Mouse (Mus musculus) limb, embryonic 13.5 days (tissue): ENCODE results near the gene Gm42688. TPM values are rescaled to one million over a fixed set of nuclear protein-coding genes. Genes with fewer than 3 reads are reported as not detected.

ENCODE experiments used
- ATAC-seq: fragments of 200-750 bp; cut with Nextera tagmentation; 2 replicates; pipeline ENCODE4 v1.8.0; 2017; ENCODE audit warnings: low read depth, moderate number of reproducible peaks, moderate TSS enrichment; ENCODE audit not compliant: low FRiP score
- H3K27ac ChIP-seq: fragments of 300-500 bp; sonication (generic); 2 replicates; pipeline ENCODE4 v1.5.1; 2015; ENCODE audit warnings: inconsistent platforms, mild to moderate bottlenecking, moderate library complexity
- H3K27me3 ChIP-seq: fragments of 300-500 bp; sonication (generic); 2 replicates; pipeline ENCODE4 v1.6.1; 2015; ENCODE audit warnings: mild to moderate bottlenecking, inconsistent platforms
- H3K36me3 ChIP-seq: fragments of 300-500 bp; sonication (generic); 2 replicates; pipeline ENCODE4 v1.6.1; 2015; ENCODE audit warnings: inconsistent platforms, mild to moderate bottlenecking, moderate library complexity
- H3K4me1 ChIP-seq: fragments of 300-500 bp; sonication (generic); 2 replicates; pipeline ENCODE4 v1.6.1; 2015; ENCODE audit warnings: inconsistent platforms
- H3K4me2 ChIP-seq: fragments of 300-500 bp; sonication (generic); replicated peaks from 2 replicates; pipeline ENCODE4 v1.6.1; 2015; ENCODE audit warnings: inconsistent platforms, mild to moderate bottlenecking, moderate library complexity
- H3K4me3 ChIP-seq: fragments of 300-500 bp; sonication (generic); 2 replicates; pipeline ENCODE4 v1.5.1; 2015; ENCODE audit warnings: moderate library complexity, mild to moderate bottlenecking, inconsistent platforms
- H3K9ac ChIP-seq: fragments of 300-500 bp; sonication (generic); 2 replicates; pipeline ENCODE4 v1.6.1; 2015; ENCODE audit warnings: mild to moderate bottlenecking, inconsistent platforms
- H3K9me3 ChIP-seq: fragments of 300-500 bp; sonication (generic); 2 replicates; pipeline ENCODE4 v1.6.1; 2016; ENCODE audit warnings: inconsistent platforms
- WGBS: fragments of 180-500 bp; shearing (Covaris S2); methylation state at CpG from one replicate; pipeline ENCODE4 v1.1.7; 2015; 5-methylcytosine and 5-hydroxymethylcytosine counted together
- polyA plus RNA-seq: library from polyadenylated mRNA; unstranded; fragments of >200 nt; fragmentation: Nextera tagmentation; extraction: Ambion mirVana; gene quantifications from 2 replicates; pipeline ENCODE4 v1.2.1, GENCODE M21; 2015

Gene Gm42688
- polyA plus RNA-seq, 1 experiment from 2014 or later, result 2.8 TPM

DNA sequence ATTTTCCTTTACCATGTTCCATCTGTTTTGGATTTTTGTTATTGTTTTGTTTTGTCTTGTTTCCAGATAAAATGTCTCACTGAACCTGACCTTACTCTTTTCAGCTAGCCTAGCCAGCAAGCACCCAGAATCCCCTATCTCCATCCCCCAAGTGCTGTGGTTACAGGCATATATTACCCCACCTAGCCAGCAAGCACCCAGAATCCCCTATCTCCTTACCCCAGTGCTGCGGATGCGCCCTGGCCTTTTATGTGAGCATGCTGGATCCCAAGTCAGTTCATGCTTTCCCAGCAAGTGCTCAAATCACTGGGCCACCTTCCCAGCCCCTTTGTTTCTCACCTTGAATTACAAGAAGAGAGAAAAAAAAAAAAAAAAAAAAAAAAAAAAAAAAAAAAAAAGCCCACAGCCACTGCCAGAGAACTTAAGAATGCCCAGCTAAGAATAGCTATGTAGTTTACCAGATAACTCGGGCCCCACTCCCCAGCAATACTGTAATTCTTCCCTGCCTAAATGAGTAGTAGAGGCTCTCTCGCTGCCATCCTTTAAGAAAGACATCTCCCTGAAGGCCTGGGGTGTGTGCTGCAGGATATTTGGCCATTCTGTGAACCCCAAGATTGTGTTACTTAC is 10.2 kb downstream of the Gm42688 start:
- WGBS, result 86% methylated on average over 4 of the region's 4 CpGs
- H3K36me3 ChIP-seq, result peaks cover 12% of the 10 kb centered on the region; the same call in 1 of the 2 replicates

GRCm38 (mm10) chr6:83115011-83115671 is 13.7 kb downstream of the Gm42688 start, which contains the start of gene Mogs:
Mogs (plus strand) TSS chr6:83115496.
- peak; percentile 90 for ATAC-seq
- peak within 1 kb of the TSS; percentile 92 for H3K9ac ChIP-seq
- H3K4me2 ChIP-seq, result peak within 1 kb of the TSS; percentile 93
- WGBS, result 1% methylated on average over 53 of the region's 58 CpGs
- H3K9me3 ChIP-seq, result no peaks in the 10 kb centered on the region
- peak within 1 kb of the TSS; percentile 74 for H3K27ac ChIP-seq
- H3K4me1 ChIP-seq, result peaks cover 34% of the 10 kb centered on the region
- H3K4me3 ChIP-seq, result peak within 1 kb of the TSS; percentile 90
- H3K27me3 ChIP-seq, result no peaks in the 10 kb centered on the region
- H3K36me3 ChIP-seq, result peaks cover 42% of the 10 kb centered on the region

More for the DNA sequence above, 10.2 kb downstream of the Gm42688 start:
- ATAC-seq, result no peak
- Histone ChIP-seq H3K4me2 (no peak overlapping the region), H3K4me3 (no peak overlapping the region), H3K27ac (no peak overlapping the region), H3K9ac (no peak overlapping the region), H3K27me3 (no peaks in the 10 kb centered on the region), H3K9me3 (no peaks in the 10 kb centered on the region), H3K4me1 (peaks cover 38% of the 10 kb centered on the region)

- peaks cover 37% of the 10 kb centered on the region for H3K4me1 ChIP-seq
- WGBS, result 2% methylated on average over 32 of the region's 48 CpGs
These were observed 14.4 kb downstream of the Gm42688 start for GRCm38 (mm10) chr6:83115682-83116372.

GRCm38 (mm10) chr6:83116373-83117164 is 15.2 kb downstream of the Gm42688 start:
- peak overlapping the region; percentile 93 for H3K4me2 ChIP-seq
- WGBS, result 81% methylated on average over 11 of the region's 11 CpGs
- H3K4me3 ChIP-seq, result peak overlapping the region; percentile 90
- 0 out of 2 replicates have a peak overlapping the region, but pooled peaks have one; percentile 74 for H3K27ac ChIP-seq
- ATAC-seq, result no peak
- peaks cover 37% of the 10 kb centered on the region for H3K4me1 ChIP-seq
- H3K27me3 ChIP-seq, result no peaks in the 10 kb centered on the region
- peak overlapping the region; percentile 92 for H3K9ac ChIP-seq
- H3K9me3 ChIP-seq, result no peaks in the 10 kb centered on the region
- peaks cover 34% of the 10 kb centered on the region for H3K36me3 ChIP-seq

More at GRCm38 (mm10) chr6:83115682-83116372, 14.4 kb downstream of the Gm42688 start:
- Histone ChIP-seq H3K4me3 (peak overlapping the region; percentile 90), H3K9me3 (no peaks in the 10 kb centered on the region), H3K9ac (peak overlapping the region; percentile 92), H3K4me2 (peak overlapping the region; percentile 93), H3K36me3 (peaks cover 40% of the 10 kb centered on the region), H3K27ac (peak overlapping the region; percentile 74), H3K27me3 (no peaks in the 10 kb centered on the region)
- peak; percentile 55 for ATAC-seq

DNA sequence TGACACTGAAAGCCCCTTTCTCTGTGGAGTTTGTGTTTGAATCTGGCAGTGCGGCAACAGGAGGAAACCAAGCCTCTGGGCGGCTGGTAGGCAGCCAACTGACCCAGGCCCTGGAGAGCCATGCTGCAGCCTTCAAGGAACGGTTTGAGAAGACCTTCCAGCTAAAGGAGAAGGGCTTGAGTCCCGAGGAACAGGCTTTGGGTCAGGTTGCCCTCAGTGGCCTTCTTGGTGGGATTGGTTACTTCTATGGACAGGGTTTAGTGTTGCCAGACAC is 15.7 kb downstream of the Gm42688 start:
- Histone ChIP-seq H3K27ac (no peak overlapping the region), H3K36me3 (peaks cover 33% of the 10 kb centered on the region), H3K4me3 (no peak overlapping the region; the same call in 1 of the 2 replicates), H3K4me2 (peak overlapping the region; percentile 93), H3K27me3 (no peaks in the 10 kb centered on the region), H3K9ac (peak overlapping the region; percentile 92), H3K4me1 (peaks cover 38% of the 10 kb centered on the region), H3K9me3 (no peaks in the 10 kb centered on the region)
- WGBS, result 82% methylated on average over 4 of the region's 4 CpGs
- no peak for ATAC-seq

GRCm38 (mm10) chr6:83117616-83118015 is 16.2 kb downstream of the Gm42688 start:
- Histone ChIP-seq H3K27ac (no peak overlapping the region), H3K4me3 (0 out of 2 replicates have a peak overlapping the region, but pooled peaks have one; percentile 5), H3K36me3 (peaks cover 33% of the 10 kb centered on the region), H3K9ac (no peak overlapping the region), H3K4me1 (peaks cover 43% of the 10 kb centered on the region), H3K27me3 (no peaks in the 10 kb centered on the region), H3K4me2 (0 out of 2 replicates have a peak overlapping the region, but pooled peaks have one; percentile 3), H3K9me3 (no peaks in the 10 kb centered on the region)
- ATAC-seq, result no peak
- 92% methylated on average over 13 of the region's 13 CpGs for WGBS

- Histone ChIP-seq H3K9me3 (no peaks in the 10 kb centered on the region), H3K36me3 (peaks cover 33% of the 10 kb centered on the region), H3K27ac (no peak overlapping the region; the same call in 1 of the 2 replicates), H3K4me2 (0 out of 2 replicates have a peak overlapping the region, but pooled peaks have one; percentile 3), H3K4me3 (no peak overlapping the region), H3K27me3 (no peaks in the 10 kb centered on the region), H3K4me1 (peaks cover 50% of the 10 kb centered on the region), H3K9ac (no peak overlapping the region)
- ATAC-seq, result no peak
- WGBS, result 81% methylated on average over 11 of the region's 11 CpGs
These were observed 17.0 kb downstream of the Gm42688 start for GRCm38 (mm10) chr6:83118369-83118768.

DNA sequence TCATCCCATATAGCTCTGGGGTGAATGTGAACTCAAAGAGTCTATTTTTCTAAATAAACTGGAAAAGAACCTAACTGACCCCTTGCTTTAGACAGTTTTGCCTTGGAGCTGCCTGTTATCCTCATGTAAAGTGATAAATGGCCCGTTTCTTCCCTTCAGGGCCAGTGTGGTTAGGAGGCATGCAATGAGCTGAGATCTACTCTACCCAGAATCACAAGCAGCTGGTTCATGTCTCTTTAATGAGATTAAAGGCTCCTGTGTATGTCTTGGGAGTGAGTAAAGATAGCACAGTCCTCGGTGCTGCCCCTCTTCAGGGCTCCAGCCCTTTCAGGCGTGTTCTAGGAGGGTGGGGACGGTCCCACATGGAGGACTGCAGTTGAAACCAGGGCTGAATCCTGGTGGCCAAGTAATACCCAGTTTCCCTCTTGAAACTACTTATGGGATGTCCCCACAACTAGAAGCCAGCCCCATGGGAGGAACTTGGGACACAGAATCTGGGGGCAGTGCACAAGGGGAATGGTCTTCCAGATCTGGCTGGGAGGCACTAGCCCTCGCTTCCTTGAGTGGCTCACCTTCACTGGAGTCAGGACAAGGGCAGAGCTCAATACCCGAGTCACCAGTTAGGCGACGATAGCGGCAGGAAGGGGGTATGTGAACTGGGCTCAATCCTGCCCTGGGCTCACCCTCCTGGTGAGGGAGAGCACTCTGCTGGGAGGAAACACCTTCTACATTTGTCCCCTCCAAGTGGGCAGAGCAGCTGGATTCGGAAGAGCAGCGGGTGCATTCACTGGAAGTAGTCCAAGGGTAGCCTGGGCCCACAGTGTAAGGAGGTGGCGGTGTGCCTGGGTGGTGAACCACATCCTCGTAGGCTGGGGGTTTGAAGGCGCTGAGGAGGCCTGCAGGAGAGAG is 17.7 kb downstream of the Gm42688 start:
- peaks cover 33% of the 10 kb centered on the region for H3K36me3 ChIP-seq
- H3K9me3 ChIP-seq, result no peaks in the 10 kb centered on the region
- H3K27ac ChIP-seq, result no peak overlapping the region; the same call in 1 of the 2 replicates
- 87% methylated on average over 14 of the region's 14 CpGs for WGBS
- H3K4me1 ChIP-seq, result peaks cover 56% of the 10 kb centered on the region
- peak overlapping the region; percentile 77; the same call in 1 of the 2 replicates for H3K4me3 ChIP-seq
- H3K27me3 ChIP-seq, result no peaks in the 10 kb centered on the region
- peak overlapping the region; percentile 95 for H3K9ac ChIP-seq
- ATAC-seq, result no peak
- H3K4me2 ChIP-seq, result peak overlapping the region; percentile 91

DNA sequence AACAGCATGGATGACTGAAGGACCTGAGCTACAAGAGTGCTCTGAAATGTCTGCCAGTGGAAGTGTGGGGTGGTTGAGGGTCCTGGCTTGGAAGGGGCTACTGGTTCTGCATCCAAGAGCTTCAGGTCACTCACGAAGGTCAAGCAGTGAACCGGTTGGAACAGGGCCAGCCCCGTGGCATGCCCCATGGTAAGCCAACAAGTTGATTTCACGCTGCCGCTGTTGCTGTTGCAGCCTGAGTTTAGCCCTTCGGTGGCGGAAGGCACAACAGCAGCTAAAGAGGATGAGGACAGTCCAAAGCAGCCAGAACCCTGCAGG is 18.3 kb downstream of the Gm42688 start:
- Histone ChIP-seq H3K9ac (peak overlapping the region; percentile 95), H3K36me3 (peaks cover 33% of the 10 kb centered on the region), H3K27me3 (no peaks in the 10 kb centered on the region), H3K4me2 (peak overlapping the region; percentile 91), H3K27ac (0 out of 2 replicates have a peak overlapping the region, but pooled peaks have one; percentile 92), H3K4me3 (peak overlapping the region; percentile 77), H3K4me1 (peaks cover 57% of the 10 kb centered on the region), H3K9me3 (no peaks in the 10 kb centered on the region)
- 82% methylated on average over 7 of the region's 7 CpGs for WGBS
- ATAC-seq, result no peak

GRCm38 (mm10) chr6:83120930-83121862 is 19.8 kb downstream of the Gm42688 start, which contains the start of gene Wbp1:
Wbp1 (minus strand) TSS chr6:83121559.
- Histone ChIP-seq H3K4me2 (peak within 1 kb of the TSS; percentile 94), H3K9ac (peak within 1 kb of the TSS; percentile 95), H3K4me1 (peaks cover 51% of the 10 kb centered on the region), H3K27me3 (no peaks in the 10 kb centered on the region), H3K27ac (peak within 1 kb of the TSS; percentile 99), H3K4me3 (peak within 1 kb of the TSS; percentile 77), H3K36me3 (peaks cover 33% of the 10 kb centered on the region), H3K9me3 (no peaks in the 10 kb centered on the region)
- peak; percentile 95 for ATAC-seq
- WGBS, result under 1% methylated on average over 38 of the region's 38 CpGs
